Mouse (Mus musculus): ENCODE data around the gene Stra8.

DNA sequence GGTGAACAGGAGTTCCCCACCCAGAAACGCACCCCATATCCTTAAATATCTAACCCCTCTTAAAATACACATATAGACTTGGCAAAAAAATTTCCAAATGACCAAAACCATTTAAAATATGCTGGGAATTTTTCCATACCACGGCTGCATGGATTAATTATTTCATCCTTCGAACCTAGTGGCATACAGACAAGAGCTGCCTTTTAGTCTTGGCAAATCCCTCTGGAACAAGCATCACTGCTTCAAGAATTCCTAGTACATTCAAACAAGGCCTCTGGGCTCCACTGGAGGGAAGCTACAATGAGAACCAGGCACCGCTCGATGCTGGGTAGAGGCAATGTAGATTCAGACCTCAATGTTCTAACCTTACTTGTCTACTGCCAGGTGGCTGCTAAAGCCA is 49.2 kb upstream of the Stra8 start:
- TF ChIP-seq POLR2A (IDR thresholded peaks at IDR 0.05; ENCODE audit: insufficient read length, low read depth) (no peak), SRF (IDR thresholded peaks at IDR 0.05; ENCODE audit: control insufficient read depth, insufficient read length, low read depth) (no peak), CEBPB (IDR thresholded peaks at IDR 0.05; ENCODE audit: insufficient read depth, poor library complexity, severe bottlenecking) (no peak), MYOG (IDR thresholded peaks at IDR 0.05; ENCODE audit: control insufficient read depth in 1 of 3, insufficient read depth in 1 of 3, insufficient read length in 2 of 3, low read depth in 2 of 3) (no peak), E2F4 (IDR thresholded peaks at IDR 0.05; ENCODE audit: insufficient read depth) (no peak), USF1 (IDR thresholded peaks at IDR 0.05; ENCODE audit: low read depth) (no peak), TCF12 (IDR thresholded peaks at IDR 0.05; ENCODE audit: insufficient read depth, poor library complexity, severe bottlenecking) (no peak), REST (IDR thresholded peaks at IDR 0.05; ENCODE audit: insufficient read depth, insufficient read length) (no peak), MYOD1 (IDR thresholded peaks at IDR 0.05; ENCODE audit: control insufficient read depth in 1 of 3, insufficient read length in 2 of 3, low read depth in 2 of 3) (no peak), POLR2AphosphoS2 (IDR thresholded peaks at IDR 0.05; ENCODE audit: insufficient read length, low read depth) (no peak)

Data from myocyte (in vitro differentiated cells).